Mouse (Mus musculus): Measurements from ENCODE around the gene Gm20867. TPM values are rescaled to one million over a fixed set of nuclear protein-coding genes. Genes with fewer than 3 reads are reported as not detected.
"Not testable (repeated sequence)": the region's sequence is repeated elsewhere in the genome, so short reads cannot be mapped to it uniquely, and the experiment has no call there.

The Gm20867 gene
- total RNA-seq (2014; fragmentation: Nextera tagmentation) (not detected in 2 replicates), total RNA-seq (2017) (not detected in 2 replicates)

DNA sequence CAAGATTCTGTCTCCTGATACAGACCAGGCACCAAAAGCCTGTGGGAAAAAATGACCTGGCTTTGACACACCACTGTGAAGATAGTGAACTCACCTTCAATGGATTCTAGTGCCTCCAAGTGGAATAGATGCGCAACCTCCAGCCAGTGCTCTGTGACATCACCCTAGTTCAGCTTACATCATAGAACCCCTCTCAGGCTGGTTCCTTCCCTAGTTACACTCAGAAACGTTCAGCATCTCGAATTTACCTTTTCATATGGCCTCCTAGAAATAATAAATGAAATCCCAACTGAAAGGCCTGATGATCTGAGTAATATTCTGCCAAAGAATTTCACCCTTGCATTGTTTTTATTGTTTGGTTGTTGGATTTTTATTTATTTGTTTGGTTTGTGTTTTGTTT lies at the start of gene Gm20867:
TSS of gene Gm20867 (minus strand) at position 101 of the 400 bp plus-strand sequence.
- not testable (repeated sequence) for ATAC-seq (replicated peaks; ENCODE audit: poor library complexity, severe bottlenecking)

Other genes starting within 250 kb of the Gm20867 start
- not detected in 2 replicates for gene Gm29564, start 249.8 kb upstream of the Gm20867 start, total RNA-seq (2014; fragmentation: Nextera tagmentation)
- not detected in 2 replicates for gene Gm29564, start 249.8 kb upstream of the Gm20867 start, total RNA-seq (2017)